Mouse (Mus musculus): ENCODE measurements around the gene 1600002K03Rik. TPM values are rescaled to one million over a fixed set of nuclear protein-coding genes. Genes with fewer than 3 reads are reported as not detected.

1600002K03Rik gene
- polyA plus RNA-seq (2017; shearing (Covaris generic)) = 21.5 TPM

GRCm38 (mm10) chr10:80172527-80173292, at the start of gene 1600002K03Rik:
TSS of gene 1600002K03Rik (plus strand) at chr10:80172944.

DNA sequence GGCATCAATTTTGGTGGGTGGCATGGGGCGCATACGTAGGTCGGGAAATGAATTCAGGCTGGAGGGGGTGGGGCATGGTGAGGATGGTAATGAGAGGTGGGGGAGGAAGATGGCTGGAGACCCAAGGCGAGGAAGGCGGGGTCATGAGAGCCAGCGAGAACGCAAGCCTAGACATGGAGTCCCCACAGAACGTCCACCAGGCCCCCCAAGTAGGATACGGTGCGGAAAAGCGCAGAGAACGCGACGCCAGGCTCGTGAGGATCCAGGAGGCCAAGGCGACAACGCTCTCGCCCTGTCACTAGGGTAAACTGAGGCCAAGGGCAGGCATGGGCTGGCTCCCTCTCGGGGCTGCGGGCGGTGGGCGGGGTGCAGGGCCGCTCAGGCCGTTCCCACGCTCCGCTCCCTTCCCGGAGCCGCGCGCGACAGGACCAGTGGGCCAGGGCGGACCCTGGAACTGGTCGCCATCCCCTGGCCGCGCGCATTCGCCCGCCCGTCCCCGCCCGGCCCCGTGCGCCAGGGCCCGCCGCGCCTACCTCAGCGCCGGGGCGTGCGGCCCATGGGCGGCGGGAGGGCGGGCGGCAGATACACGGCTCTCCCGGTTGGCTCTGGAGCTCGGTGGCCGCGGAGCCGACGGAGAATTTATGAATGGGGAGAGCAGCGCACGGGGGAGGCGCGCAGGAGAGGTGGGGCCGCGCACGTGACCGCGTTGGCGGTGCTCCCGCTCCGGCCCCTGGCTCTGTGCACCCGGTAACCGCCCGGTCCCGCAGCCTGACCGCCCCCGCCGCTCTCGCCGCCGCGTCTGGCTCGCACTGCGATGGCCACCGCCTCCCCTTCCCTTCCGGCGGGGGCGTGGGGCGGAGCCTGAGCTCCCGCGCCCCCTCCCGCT, 33.9 kb upstream of the 1600002K03Rik start, which contains the start of gene Atp5d:
TSS of gene Atp5d (plus strand) at position 80 of the 886 bp plus-strand sequence.

DNA sequence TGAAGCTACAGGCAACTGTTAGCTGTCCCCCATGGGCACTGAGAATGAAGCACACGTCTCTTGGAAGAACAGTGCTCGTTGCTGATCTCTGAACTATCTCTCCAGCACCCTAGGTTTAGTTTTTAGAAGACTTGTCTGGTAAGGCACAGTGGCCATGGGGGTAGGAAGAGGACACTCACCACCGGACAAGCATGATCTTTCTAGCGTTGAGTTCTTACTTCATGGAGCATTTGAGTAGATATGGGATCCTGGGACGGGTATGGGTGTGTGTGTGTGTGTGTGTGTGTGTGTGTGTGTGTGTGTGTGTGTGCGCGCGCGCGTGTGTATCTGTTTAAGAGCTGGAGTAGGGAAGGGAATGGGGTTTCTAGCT, 32.1 kb upstream of the 1600002K03Rik start, which contains the start of gene Cbarp:
TSS of gene Cbarp (minus strand) at position 170 of the 370 bp plus-strand sequence.

GRCm38 (mm10) chr10:80147719-80148601, 24.8 kb upstream of the 1600002K03Rik start, which contains the start of gene Midn:
TSS of gene Midn (plus strand) at chr10:80148272.

GRCm38 (mm10) chr10:80165392-80166128, 7.2 kb upstream of the 1600002K03Rik start, which contains the start of gene Cirbp:
TSS of gene Cirbp (plus strand) at chr10:80165985.

DNA sequence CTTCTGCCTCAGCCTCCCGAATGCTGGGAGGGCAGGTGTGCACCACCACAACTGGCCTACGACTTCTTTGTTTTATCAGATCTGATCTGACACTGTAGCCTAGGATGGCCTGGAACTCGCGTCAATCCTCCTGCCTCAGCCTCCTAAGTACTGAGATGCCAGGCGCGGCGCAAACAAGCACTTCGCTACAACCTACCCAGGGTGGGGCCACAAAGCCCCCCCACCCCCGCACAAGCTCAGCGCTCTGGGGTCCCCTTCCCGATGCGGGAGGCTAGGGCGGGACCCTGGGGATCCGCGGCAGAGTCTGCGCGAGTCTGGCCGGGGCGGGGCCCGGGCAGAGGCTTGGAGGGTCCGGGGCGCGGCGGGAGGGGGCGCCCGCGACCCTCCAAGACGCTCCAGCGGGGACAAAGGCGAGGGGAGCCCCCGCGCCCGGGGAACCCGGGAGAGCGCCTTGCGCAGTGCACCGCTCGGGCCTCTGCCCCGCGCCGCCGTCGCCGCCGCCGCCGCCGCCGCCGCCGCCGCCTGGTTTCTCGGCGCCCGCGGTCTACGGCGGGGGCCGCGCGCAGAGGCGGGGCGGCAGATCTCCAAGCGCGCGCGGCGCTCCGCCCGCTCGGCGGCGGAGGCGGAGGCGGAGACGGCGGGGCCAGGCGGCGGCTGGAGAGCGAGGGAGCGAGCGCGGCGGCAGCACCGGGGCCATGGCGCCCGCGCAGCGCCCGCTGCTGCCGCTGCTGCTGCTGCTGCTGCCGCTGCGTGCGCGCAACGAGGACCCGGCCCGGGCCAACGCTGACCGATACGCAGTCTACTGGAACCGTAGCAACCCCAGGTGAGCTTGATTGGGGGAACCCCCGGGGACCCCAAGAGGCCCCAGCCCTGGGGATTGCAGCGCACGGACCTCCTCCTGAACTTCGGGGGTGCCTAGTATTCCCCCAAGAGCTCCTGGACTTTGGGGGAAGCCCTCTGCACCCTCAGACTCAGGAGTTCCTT, 6.6 kb downstream of the 1600002K03Rik start, which contains the start of gene Efna2:
TSS of gene Efna2 (plus strand) at position 415 of the 984 bp plus-strand sequence.

Other genes with a start within 250 kb of the 1600002K03Rik start
- 9.6 TPM for gene Arid3a, start 245.9 kb upstream of the 1600002K03Rik start, polyA plus RNA-seq (2017; shearing (Covaris generic))
- gene Wdr18, start 212.8 kb upstream of the 1600002K03Rik start, polyA plus RNA-seq (2017; shearing (Covaris generic)) = 73.4 TPM
- not detected for gene Grin3b, start 202.2 kb upstream of the 1600002K03Rik start, polyA plus RNA-seq (2017; shearing (Covaris generic))
- 32.9 TPM for gene Tmem259, start 188.6 kb upstream of the 1600002K03Rik start, polyA plus RNA-seq (2017; shearing (Covaris generic))
- 937 TPM for gene Cnn2, start 184.4 kb upstream of the 1600002K03Rik start, polyA plus RNA-seq (2017; shearing (Covaris generic))
- 60.9 TPM for gene Abca7, start 176.4 kb upstream of the 1600002K03Rik start, polyA plus RNA-seq (2017; shearing (Covaris generic))
- gene Arhgap45, start 156.3 kb upstream of the 1600002K03Rik start, polyA plus RNA-seq (2017; shearing (Covaris generic)) = 916 TPM
- 195 TPM for gene Polr2e, start 133.1 kb upstream of the 1600002K03Rik start, polyA plus RNA-seq (2017; shearing (Covaris generic))
- 441 TPM for gene Gpx4, start 125.8 kb upstream of the 1600002K03Rik start, polyA plus RNA-seq (2017; shearing (Covaris generic))
- gene Sbno2, start 67.4 kb upstream of the 1600002K03Rik start, polyA plus RNA-seq (2017; shearing (Covaris generic)) = 59.4 TPM
- 47.2 TPM for gene Stk11, start 57.1 kb upstream of the 1600002K03Rik start, polyA plus RNA-seq (2017; shearing (Covaris generic))
- gene Atp5d, start 34.3 kb upstream of the 1600002K03Rik start, polyA plus RNA-seq (2017; shearing (Covaris generic)) = 400 TPM
- gene Cbarp, start 32.1 kb upstream of the 1600002K03Rik start, polyA plus RNA-seq (2017; shearing (Covaris generic)) = 3.4 TPM
- gene Midn, start 24.7 kb upstream of the 1600002K03Rik start, polyA plus RNA-seq (2017; shearing (Covaris generic)) = 5.6 TPM
- 228 TPM for gene Cirbp, start 7.0 kb upstream of the 1600002K03Rik start, polyA plus RNA-seq (2017; shearing (Covaris generic))
- gene Efna2, start 6.5 kb downstream of the 1600002K03Rik start, polyA plus RNA-seq (2017; shearing (Covaris generic)) = 0.17 TPM
- 119 TPM for gene Mum1, start 53.5 kb downstream of the 1600002K03Rik start, polyA plus RNA-seq (2017; shearing (Covaris generic))
- 273 TPM for gene Ndufs7, start 76.2 kb downstream of the 1600002K03Rik start, polyA plus RNA-seq (2017; shearing (Covaris generic))
- gene Gamt, start 88.1 kb downstream of the 1600002K03Rik start, polyA plus RNA-seq (2017; shearing (Covaris generic)) = 0.67 TPM
- 94.1 TPM for gene Dazap1, start 88.5 kb downstream of the 1600002K03Rik start, polyA plus RNA-seq (2017; shearing (Covaris generic))
- 790 TPM for gene Rps15, start 119.5 kb downstream of the 1600002K03Rik start, polyA plus RNA-seq (2017; shearing (Covaris generic))
- 0.24 TPM for gene Apc2, start 123.0 kb downstream of the 1600002K03Rik start, polyA plus RNA-seq (2017; shearing (Covaris generic))
- gene 2310011J03Rik, start 147.6 kb downstream of the 1600002K03Rik start, polyA plus RNA-seq (2017; shearing (Covaris generic)) = 82.5 TPM
- 28.8 TPM for gene Pcsk4, start 156.6 kb downstream of the 1600002K03Rik start, polyA plus RNA-seq (2017; shearing (Covaris generic))
- 0.41 TPM for gene Reep6, start 157.0 kb downstream of the 1600002K03Rik start, polyA plus RNA-seq (2017; shearing (Covaris generic))
- not detected for gene Adamtsl5, start 175.5 kb downstream of the 1600002K03Rik start, polyA plus RNA-seq (2017; shearing (Covaris generic))
- gene Plk5, start 183.5 kb downstream of the 1600002K03Rik start, polyA plus RNA-seq (2017; shearing (Covaris generic)) = not detected
- gene Mex3d, start 214.7 kb downstream of the 1600002K03Rik start, polyA plus RNA-seq (2017; shearing (Covaris generic)) = 8.7 TPM
- 184 TPM for gene Mbd3, start 226.6 kb downstream of the 1600002K03Rik start, polyA plus RNA-seq (2017; shearing (Covaris generic))
- 234 TPM for gene Uqcr11, start 233.9 kb downstream of the 1600002K03Rik start, polyA plus RNA-seq (2017; shearing (Covaris generic))